Mouse (Mus musculus): ENCODE results near the gene Rragd. TPM values are rescaled to one million over a fixed set of nuclear protein-coding genes. Genes with fewer than 3 reads are reported as not detected.

Gene Rragd
- 1 to 10 TPM; 6.2 to 9.6 TPM for polyA plus RNA-seq (2017; shearing (Covaris generic))

GRCm38 (mm10) chr4:32982716-32983175, at the start of gene Rragd:
Gene Rragd (plus strand): TSS chr4:32983037.

GRCm38 (mm10) chr4:32950356-32951034, 32.3 kb upstream of the Rragd start, which contains the start of gene Ankrd6:
Gene Ankrd6 (minus strand): TSS chr4:32950841.

GRCm38 (mm10) chr4:33031195-33031960, 48.5 kb downstream of the Rragd start, which contains the start of gene Ube2j1:
Gene Ube2j1 (plus strand): TSS chr4:33031416.

GRCm38 (mm10) chr4:33062981-33063380, 80.1 kb downstream of the Rragd start, which contains the start of gene Gabrr2:
Gene Gabrr2 (plus strand): TSS chr4:33062999.

Other genes with a start within 250 kb of the Rragd start
- 10 to 100 TPM; 64.0 to 75.7 TPM for gene Lyrm2, start 182.8 kb upstream of the Rragd start, polyA plus RNA-seq (2017; shearing (Covaris generic))
- 1 to 10 TPM; 1.9 to 5.3 TPM for gene Ankrd6, start 32.2 kb upstream of the Rragd start, polyA plus RNA-seq (2017; shearing (Covaris generic))
- gene Ube2j1, start 48.4 kb downstream of the Rragd start, polyA plus RNA-seq (2017; shearing (Covaris generic)): 100 to 1,000 TPM in 1 of 2 experiments, 10 to 100 TPM in 1; 92.8 to 121 TPM
- 10 to 100 TPM; 11.8 to 57.3 TPM for gene Gabrr2, start 80.0 kb downstream of the Rragd start, polyA plus RNA-seq (2017; shearing (Covaris generic))
- gene Gabrr1, start 149.5 kb downstream of the Rragd start, polyA plus RNA-seq (2017; shearing (Covaris generic)): not detected
- under 1 TPM in 1 of 2 experiments, not detected in 1; 0.21 TPM for gene Pm20d2, start 206.7 kb downstream of the Rragd start, polyA plus RNA-seq (2017; shearing (Covaris generic))
- 1 to 10 TPM; 2.4 to 6.9 TPM for gene Srsf12, start 226.0 kb downstream of the Rragd start, polyA plus RNA-seq (2017; shearing (Covaris generic))

All from activated CD4-positive, CD25-positive, alpha-beta regulatory T cell (primary cell).